Mouse (Mus musculus) ovary, postnatal 36 days (tissue): ENCODE results near the gene Gpc4.

Experiments
- DNase-seq: peaks from one replicate; pipeline ENCODE4 v3.0.0; 2022; ENCODE audit warnings: low spot score, mixed read lengths

Gene Gpc4

DNA sequence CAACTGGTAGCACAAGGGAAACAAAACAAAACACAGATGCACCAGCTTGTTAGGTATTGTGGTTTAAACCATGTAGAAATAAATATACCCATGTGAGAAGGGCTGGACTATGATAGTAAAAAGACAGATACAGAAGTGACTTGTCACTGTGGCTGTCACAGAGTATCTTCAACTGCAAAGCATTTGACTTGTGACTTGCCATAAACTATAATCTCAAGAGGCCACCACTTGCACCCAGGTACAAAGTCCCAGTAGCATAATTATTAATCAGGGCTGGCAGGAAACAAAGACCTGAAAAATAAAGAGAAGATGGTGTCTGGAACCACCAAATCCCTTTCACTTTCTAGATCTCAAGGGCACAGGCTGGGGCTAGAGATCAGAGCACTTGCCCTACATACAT is 19.5 kb downstream of the Gpc4 start:
- DNase-seq: no peak

- no peak for DNase-seq
These were observed 20.6 kb downstream of the Gpc4 start for GRCm38 (mm10) chrX:52144491-52144890.

DNA sequence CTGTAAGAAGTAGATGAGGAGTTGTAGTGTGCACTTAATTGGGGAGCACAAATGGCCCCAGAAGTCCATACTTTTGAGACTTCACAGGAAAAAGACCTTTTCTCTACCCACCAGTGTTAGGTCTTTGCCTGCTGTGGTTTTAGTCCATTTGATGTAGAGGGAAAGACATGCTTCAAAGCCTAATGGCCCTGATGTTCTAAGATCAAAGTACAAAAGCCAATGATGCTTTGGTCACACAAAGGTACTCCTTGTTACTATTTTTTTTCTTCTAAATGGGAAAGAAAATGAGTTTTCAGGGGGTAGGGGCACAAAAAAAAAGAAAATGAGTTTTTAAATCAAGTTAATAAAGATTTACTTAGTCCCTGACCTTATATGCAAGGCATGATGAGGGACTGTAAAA is 24.7 kb downstream of the Gpc4 start:
- DNase-seq: no peak

DNA sequence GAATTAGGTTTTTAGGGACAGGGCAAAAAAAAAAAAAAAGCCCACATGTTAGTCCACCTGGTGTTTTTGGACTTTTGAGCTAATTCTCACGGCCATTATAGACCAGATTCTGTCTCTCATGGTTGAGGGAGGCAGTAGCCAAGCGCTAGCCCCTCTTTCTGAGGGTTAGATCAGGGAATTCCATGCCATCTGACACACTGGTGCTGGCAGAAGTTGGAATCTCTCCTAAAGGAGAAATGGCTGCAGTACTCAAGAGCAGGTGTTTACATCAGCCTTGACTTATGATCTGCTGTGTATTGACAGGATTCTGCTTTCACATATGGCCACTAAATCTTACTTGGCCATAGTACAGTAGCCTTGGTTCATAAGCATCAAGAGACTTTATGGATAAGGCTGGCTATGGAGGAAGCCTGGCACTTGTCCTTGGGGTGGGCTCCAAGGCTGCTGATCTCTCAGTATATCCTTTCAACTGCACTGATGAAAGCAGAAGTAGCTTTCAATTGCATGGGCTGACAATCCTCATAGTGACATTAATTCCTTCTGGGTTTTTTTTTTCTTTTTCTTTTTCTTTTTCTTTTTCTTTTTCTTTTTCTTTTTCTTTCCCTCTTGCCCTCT is 26.5 kb downstream of the Gpc4 start:
- DNase-seq: no peak

DNA sequence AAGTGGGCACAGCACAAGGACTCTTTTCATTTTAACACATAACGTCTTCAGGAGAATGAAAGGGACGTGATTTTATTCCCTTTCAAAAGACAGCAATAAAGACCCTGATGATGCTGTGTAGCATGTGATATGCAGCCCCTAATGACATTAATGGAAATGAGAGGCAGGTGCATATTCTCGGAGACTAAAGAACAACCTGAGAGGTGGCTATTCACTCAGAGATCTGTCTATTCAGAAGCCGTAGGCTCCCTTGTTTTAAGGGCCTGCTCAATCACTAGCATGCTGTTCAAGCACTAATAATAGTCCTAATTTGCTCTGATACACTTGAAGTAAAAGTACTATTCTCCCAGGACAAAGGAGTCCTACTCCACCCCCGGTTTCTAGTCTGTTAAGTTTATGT is 27.0 kb downstream of the Gpc4 start:
- no peak for DNase-seq

GRCm38 (mm10) chrX:52136525-52136924 is 28.5 kb downstream of the Gpc4 start:
- no peak for DNase-seq

DNA sequence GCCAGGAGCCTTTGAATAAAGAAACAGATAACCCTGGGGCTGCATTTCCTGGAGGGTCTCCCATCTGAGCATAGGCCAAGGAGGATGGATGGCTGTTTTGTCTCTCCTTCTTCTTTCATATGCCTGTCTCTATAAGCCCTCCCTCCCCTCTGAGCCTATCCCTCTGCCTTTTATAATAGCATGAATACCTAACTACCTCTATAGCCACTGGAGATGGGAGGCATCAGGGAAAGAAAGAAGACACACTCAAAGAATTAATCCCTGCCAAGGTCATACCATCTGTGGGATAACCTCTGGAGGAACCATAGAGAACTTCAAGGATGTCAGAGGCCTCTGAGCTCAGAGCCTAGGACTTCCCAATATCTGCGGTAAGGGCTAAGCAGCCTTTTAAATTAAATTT is 35.4 kb downstream of the Gpc4 start:
- DNase-seq: no peak

DNA sequence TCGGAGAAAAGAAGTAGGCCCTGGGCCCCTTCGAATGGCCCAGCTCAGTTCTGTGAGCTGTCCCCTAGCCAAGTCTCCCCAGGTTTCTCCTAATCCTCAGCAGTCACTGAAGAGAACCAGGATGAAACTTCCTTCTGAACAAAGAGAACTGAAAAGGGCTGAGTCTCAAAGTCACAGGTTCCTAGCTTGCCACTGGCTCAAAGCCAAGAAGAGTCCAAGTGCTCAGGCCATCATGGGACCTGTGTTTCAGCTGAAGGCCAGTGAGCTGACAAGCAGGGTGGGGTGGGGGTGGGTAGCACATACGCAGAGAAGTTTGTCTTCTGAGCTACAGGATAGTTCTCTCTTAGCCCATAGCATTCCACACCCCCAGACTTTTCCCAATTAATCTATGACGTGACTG is 36.3 kb downstream of the Gpc4 start:
- no peak for DNase-seq

- DNase-seq: no peak
These were observed 51.4 kb downstream of the Gpc4 start for GRCm38 (mm10) chrX:52113651-52114050.

DNA sequence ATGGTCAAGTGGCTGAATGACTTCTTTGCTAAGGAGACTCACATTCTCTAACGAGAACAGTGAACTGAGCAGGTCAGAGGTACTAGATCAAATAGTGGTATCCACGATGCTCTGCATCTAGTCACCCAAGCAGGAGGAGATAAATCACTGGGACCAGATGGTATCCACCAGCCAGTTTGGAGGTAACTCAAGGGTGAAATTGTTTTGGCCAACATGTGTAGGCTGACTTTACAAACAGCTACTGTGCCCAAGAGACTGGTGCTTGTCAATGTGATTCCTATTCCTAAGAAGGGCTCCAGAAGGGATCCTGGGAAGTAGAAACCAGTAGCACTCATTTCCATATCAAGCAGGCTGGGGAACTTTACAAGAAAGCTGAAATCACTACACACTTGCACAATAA is 55.4 kb downstream of the Gpc4 start:
- DNase-seq: no peak

DNA sequence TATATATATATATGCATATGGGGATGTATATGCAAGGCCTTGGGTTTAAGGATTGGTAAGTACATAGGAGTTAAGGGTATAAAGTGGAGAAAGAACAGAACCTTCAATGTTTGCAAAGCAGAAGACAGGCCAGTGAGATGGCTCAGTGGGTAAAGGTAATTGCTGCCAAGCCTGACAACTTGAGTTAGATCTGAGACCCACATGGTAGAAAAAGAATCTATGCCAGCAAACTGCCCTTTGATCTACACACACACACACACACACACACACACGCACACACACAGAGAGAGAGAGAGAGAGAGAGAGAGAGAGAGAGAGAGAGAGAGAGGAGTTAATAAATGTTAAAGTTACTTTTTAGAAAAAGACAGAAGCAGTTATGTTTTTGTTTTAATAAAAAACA is 56.1 kb downstream of the Gpc4 start:
- DNase-seq: no peak

DNA sequence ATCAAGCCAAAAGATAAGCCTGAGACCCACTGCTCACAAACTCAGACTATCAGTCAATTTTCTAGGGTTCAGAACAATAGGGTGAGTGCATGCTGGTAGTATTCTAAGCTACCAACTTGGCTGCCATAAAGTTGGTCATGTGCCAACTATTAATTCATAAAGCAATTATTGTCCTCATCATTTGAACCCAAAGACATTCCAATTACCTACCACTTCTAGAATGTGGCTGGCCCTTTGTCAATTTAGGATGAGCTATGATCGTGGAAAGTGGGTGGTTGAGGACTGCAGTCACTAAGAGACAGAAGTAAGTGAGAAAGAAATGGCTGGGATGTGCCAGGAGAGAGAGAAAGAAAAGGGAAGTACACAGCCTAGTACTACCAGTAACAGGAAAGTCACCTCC is 61.3 kb downstream of the Gpc4 start:
- DNase-seq: no peak

DNA sequence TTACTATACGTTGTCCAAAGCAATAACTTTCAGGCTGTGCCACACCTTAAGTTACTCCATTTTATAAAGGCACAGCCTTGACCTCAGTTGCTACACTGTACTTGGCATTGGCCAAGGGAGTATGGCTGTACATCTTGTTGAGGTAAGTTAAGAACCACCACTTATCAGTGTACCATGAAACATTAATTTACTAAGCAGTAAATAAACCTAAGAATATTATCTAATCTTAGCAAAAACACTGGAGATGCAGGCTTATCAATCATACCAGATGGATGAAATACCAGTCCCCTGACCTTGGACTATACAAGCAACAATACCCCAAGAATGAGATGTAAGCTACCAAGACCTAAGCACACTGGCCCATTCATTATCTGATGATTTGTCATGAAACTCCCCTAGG is 63.1 kb downstream of the Gpc4 start:
- DNase-seq: no peak

- DNase-seq: no peak
These were observed 63.6 kb downstream of the Gpc4 start for GRCm38 (mm10) chrX:52101445-52101844.

DNA sequence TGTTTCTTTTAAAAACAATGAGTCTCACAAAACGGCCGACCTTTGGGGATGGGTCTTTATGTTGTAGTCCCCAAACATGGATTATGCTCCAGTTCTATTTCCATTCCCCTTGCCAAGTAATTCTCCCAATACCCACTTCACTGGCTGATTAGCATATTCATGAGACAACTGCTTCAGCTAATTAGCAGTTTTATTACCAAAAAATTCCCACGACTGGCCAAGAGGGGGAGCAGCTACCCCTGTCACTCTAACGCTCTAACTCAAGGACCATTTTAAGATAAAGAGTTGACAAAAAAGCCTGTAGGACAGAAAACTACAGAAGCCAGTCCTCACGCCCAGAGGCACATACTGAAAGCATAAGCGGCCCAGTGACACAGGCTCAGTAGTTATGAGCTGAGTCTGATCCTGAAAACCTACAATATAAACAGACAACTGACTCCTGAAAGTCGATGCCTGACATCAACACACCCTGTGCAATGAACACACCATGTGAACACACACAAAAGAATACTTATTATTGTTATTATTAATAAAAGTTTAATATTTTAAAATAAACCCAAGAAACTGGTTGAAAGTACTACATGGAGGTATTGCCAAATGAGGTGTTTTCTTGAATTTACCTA is 77.2 kb downstream of the Gpc4 start:
- DNase-seq: peak; percentile 7

DNA sequence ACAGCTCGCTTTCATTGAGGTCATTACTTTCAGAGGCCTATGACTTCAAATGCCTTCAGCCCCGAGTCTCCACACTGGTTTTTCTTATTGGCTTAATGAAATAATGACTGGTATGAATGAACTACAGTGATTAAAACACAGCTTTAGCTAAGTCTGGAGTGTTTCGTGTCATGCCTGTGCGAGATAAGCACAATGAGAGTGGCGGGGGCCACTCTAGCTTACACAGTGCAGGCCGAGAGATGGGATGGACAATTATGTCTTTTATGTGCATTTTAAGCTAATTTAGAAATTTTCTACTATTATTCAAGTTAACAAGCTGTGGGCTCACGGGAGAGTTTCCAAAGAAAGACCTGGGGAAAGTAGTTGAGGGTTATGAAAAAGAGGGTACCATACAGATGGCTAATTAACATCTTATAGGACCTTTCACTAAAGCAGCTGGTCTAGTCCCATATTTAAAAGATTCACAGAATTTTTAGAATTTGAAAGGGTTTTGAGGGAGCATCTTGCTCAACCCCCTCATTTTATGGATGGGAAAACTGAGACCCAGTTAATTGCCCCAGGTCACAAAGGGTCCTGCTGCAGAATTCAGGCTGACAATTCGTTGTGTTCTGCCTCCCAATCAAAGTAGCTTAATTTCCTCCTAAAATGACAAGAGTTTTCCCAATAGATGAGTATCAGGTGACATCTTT is 78.0 kb downstream of the Gpc4 start:
- no peak for DNase-seq

DNA sequence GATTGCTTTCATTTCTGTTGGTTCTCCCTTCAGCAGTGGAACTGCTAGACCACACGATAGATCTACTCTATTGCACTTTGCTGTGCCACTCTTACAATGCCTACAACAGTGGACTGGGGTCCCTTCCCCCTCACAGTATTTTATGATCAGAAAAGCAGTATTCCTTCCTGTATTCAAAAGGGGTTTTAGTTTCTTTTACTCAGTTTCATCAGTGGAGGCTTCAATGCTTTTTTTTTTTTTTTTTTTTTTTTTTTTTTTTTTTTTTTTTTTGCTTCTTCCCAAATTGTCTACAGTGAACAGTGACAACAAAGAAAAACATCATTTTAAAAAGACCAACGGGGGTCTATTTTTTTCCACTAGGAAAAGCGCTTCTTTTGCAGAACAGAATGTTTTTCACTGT is 81.5 kb downstream of the Gpc4 start:
- no peak for DNase-seq

GRCm38 (mm10) chrX:52072410-52072809 is 92.6 kb downstream of the Gpc4 start:
- DNase-seq: no peak

DNA sequence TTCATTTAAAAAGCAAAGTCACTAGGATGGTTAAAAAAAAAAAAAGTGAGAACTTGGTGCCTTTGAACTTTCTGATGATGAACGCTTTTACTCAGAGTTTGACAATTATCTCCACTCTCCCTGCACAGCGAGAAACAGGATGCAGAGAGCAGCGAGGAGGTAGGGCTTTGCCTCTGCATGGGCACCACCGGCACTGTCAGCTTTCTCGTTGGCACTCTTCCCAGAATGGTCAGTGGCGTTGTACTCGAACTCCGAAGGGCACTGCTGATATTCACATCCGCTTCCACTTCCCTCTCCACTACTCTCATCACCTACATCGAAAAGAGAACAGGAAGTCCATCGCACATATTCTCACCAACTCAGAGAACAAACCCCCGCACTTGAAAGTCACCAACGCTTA is 111.6 kb downstream of the Gpc4 start:
- no peak for DNase-seq

- DNase-seq: no peak
These were observed 113.0 kb downstream of the Gpc4 start for GRCm38 (mm10) chrX:52052011-52052410.

GRCm38 (mm10) chrX:52050941-52051340 is 114.1 kb downstream of the Gpc4 start:
- no peak for DNase-seq

DNA sequence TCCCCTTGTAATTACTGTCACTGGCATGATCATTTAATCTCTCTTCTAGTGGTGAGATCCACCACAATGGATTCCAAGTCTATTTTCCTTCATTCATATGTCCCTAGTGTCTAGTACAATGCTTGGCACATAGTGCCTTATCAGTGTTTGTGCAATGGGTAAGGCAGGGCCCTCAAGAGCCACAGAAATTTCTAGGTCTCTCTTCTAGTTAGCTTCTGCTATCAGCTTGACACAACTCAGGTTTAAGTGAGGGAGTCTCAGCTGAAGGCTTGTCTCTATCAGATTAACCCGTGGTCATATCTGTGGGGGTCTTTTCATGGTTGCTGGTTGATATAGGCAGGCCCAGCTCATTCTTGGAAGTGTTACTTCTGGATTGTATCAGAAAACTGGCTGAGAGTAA is 125.2 kb downstream of the Gpc4 start:
- no peak for DNase-seq

DNA sequence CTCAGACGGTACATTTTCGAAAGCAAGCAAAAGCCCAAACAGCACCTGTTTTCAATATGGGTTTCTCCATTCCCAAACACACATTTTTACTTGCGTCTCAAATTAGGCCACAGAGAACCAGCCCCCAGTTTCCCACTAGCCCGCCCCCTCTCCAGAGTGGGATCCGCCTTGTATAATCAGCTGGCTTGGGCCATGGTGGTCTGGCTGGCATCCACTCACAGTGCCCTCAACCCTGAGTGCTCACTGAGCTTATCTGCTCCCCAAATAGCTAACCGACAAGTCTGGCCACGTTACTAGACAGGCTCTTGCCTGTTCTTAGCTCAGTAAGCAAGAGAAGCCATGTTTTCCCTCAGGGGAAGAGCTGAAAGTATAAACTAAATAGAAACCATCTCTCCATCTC is 134.9 kb downstream of the Gpc4 start:
- peak; percentile 15 for DNase-seq

- DNase-seq: peak; percentile 10
These were observed 147.4 kb downstream of the Gpc4 start for GRCm38 (mm10) chrX:52017660-52018059.
